ENCODE assay signal across 11 mouse cellular contexts in genomic region chr19:5824826-5825617, GRCm38 (mm10). TPM values are rescaled to one million over a fixed set of nuclear protein-coding genes. Genes with fewer than 3 reads are reported as not detected.
DNase-seq lines count a peak whose midpoint lies in the region; ATAC-seq lines count a peak whose summit lies in the region.
"Had no signal": no experiment of that assay in that cellular context is flagged by ENCODE, and none has a peak within 500 bp of the region (broad histone marks: within the 10 kb centered on the region; RNA-seq: fewer than 3 reads in every experiment).

No protein-coding gene starts in this region.

- DNase-seq in lung, adult 18-20 months: no peak
- DNase-seq in cerebellum, postnatal 10 days: peak; percentile 67
- no peak for DNase-seq in frontal cortex, adult 2 months (ENCODE audit: extremely low spot score in 1 of 2, low spot score in 1 of 2)

- H3K27me3 ChIP-seq in heart, embryonic 13.5 days (replicated peaks): no peaks in the 10 kb centered on the region
- H3K27me3 ChIP-seq in heart, embryonic 11.5 days (ENCODE audit: control insufficient read depth, insufficient read depth, low read length): no peaks in the 10 kb centered on the region
- H3K27me3 ChIP-seq in lung, embryonic 15.5 days: no peaks in the 10 kb centered on the region
- H3K27me3 ChIP-seq: CH12.LX; limb, embryonic 13.5 days had no signal

- H3K79me2 ChIP-seq in macrophage (ENCODE audit: inconsistent target): peaks cover 40% of the 10 kb centered on the region

- H3K4me3 ChIP-seq in heart, embryonic 13.5 days: no peak overlapping the region
- H3K4me3 ChIP-seq in heart, embryonic 11.5 days (ENCODE audit: low read depth, low read length): no peak overlapping the region
- H3K4me3 ChIP-seq in lung, embryonic 15.5 days: no peak overlapping the region
- no peak overlapping the region for H3K4me3 ChIP-seq in macrophage (ENCODE audit: inconsistent target)
- H3K4me3 ChIP-seq: limb, embryonic 13.5 days had no signal

- peak overlapping the region; percentile 75 for H3K9ac ChIP-seq in heart, embryonic 13.5 days
- no peak overlapping the region for H3K9ac ChIP-seq in heart, embryonic 11.5 days (ENCODE audit: low read depth, low read length)
- no peak overlapping the region for H3K9ac ChIP-seq in lung, embryonic 15.5 days
- H3K9ac ChIP-seq: hindbrain, embryonic 14.5 days; limb, embryonic 13.5 days had no signal

- peaks cover 68% of the 10 kb centered on the region for H3K4me1 ChIP-seq in heart, embryonic 13.5 days
- peaks cover 41% of the 10 kb centered on the region for H3K4me1 ChIP-seq in heart, embryonic 11.5 days (ENCODE audit: control insufficient read depth, insufficient read depth, low read length)
- H3K4me1 ChIP-seq in lung, embryonic 15.5 days: peaks cover 43% of the 10 kb centered on the region

- 73% methylated on average over 10 of the region's 10 CpGs for WGBS in heart, embryonic 13.5 days
- WGBS in heart, embryonic 11.5 days (ENCODE audit: insufficient replicate concordance): 81% methylated on average over 10 of the region's 10 CpGs
- WGBS in lung, embryonic 15.5 days: 71% methylated on average over 10 of the region's 10 CpGs
- 94% methylated on average over 9 of the region's 10 CpGs for WGBS in macrophage (ENCODE audit: missing documents)

- H3K27ac ChIP-seq in heart, embryonic 13.5 days (replicated peaks): peak overlapping the region; percentile 89
- H3K27ac ChIP-seq in heart, embryonic 11.5 days (ENCODE audit: low read depth, low read length): no peak overlapping the region
- H3K27ac ChIP-seq in lung, embryonic 15.5 days: no peak overlapping the region
- 0 out of 2 replicates have a peak overlapping the region, but pooled peaks have one; percentile 4 for H3K27ac ChIP-seq in macrophage
- H3K27ac ChIP-seq: hindbrain, embryonic 14.5 days; limb, embryonic 13.5 days had no signal

- ATAC-seq in heart, embryonic 13.5 days (ENCODE audit: extremely low read depth, insufficient number of reproducible peaks, low FRiP score, low TSS enrichment): no peak
- no peak for ATAC-seq in heart, embryonic 11.5 days (replicated peaks; ENCODE audit: insufficient number of reproducible peaks, low FRiP score, low TSS enrichment)
- no peak for ATAC-seq in lung, embryonic 15.5 days (ENCODE audit: borderline replicate concordance, extremely low read depth, low FRiP score, low TSS enrichment)
- no peak for ATAC-seq in CD4-positive, CD25-positive, alpha-beta regulatory T cell, adult 4 months

- H3K4me2 ChIP-seq in heart, embryonic 13.5 days: peak overlapping the region; percentile 61
- H3K4me2 ChIP-seq in heart, embryonic 11.5 days: no peak overlapping the region
- peak overlapping the region; percentile 7; the same call in 1 of the 2 replicates for H3K4me2 ChIP-seq in lung, embryonic 15.5 days
- H3K4me2 ChIP-seq: hindbrain, embryonic 14.5 days; limb, embryonic 13.5 days had no signal

- H3K9me3 ChIP-seq in heart, embryonic 13.5 days: no peaks in the 10 kb centered on the region
- no peaks in the 10 kb centered on the region for H3K9me3 ChIP-seq in heart, embryonic 11.5 days (replicated peaks; ENCODE audit: control insufficient read depth, low read length)
- H3K9me3 ChIP-seq in lung, embryonic 15.5 days: no peaks in the 10 kb centered on the region
- H3K9me3 ChIP-seq: limb, embryonic 13.5 days had no signal

- no peaks in the 10 kb centered on the region for H3K36me3 ChIP-seq in heart, embryonic 13.5 days
- H3K36me3 ChIP-seq in heart, embryonic 11.5 days (ENCODE audit: control insufficient read depth, insufficient read depth, low read length): no peaks in the 10 kb centered on the region
- no peaks in the 10 kb centered on the region for H3K36me3 ChIP-seq in lung, embryonic 15.5 days
- H3K36me3 ChIP-seq in macrophage (ENCODE audit: inconsistent target): peaks cover 51% of the 10 kb centered on the region

RNA-seq across cellular contexts. Expression of gene Frmd8, which starts 50.1 kb away (rescaled TPM):
- polyA plus RNA-seq in heart, embryonic 13.5 days (2015; fragmentation: Nextera tagmentation; extraction: Ambion mirVana): 27.4 and 29.0 TPM in 2 replicates
- polyA plus RNA-seq in heart, embryonic 11.5 days (2014; fragmentation: Nextera tagmentation; extraction: Ambion mirVana): 15.4 and 19.3 TPM in 2 replicates
- polyA plus RNA-seq in lung, embryonic 15.5 days (2015; fragmentation: Nextera tagmentation; extraction: Ambion mirVana): 50.7 and 53.0 TPM in 2 replicates
- 10 to 100 TPM in 20 of 26 experiments, 1 to 10 TPM in 6; 4.2 to 72.2 (median 26.5) TPM for total RNA-seq in macrophage (2018; cell fraction: chromatin; rRNA removed)
- total RNA-seq in macrophage (2018; cell fraction: cytosol; rRNA removed): 10 to 100 TPM; 14.6 to 30.6 (median 23.5) TPM
- 10 to 100 TPM in 25 of 26 experiments, 1 to 10 TPM in 1; 8.8 to 44.5 (median 22.9) TPM for total RNA-seq in macrophage (2018; cell fraction: nucleus; rRNA removed)
- 8.1 to 26.2 TPM (median 19.8 TPM) in 3 replicates for polyA plus RNA-seq in macrophage (2018)
- 13.1 and 15.6 TPM in 2 replicates for polyA plus RNA-seq in frontal cortex, adult 2 months (2012; rRNA removed)
- 10 to 100 TPM; 62.6 to 85.3 TPM for polyA plus RNA-seq in CD4-positive, CD25-positive, alpha-beta regulatory T cell, adult 4 months (2017; shearing (Covaris generic))

RNA-seq across cellular contexts. Expression of gene Slc25a45, which starts 52.6 kb away (rescaled TPM):
- 3.7 and 4.2 TPM in 2 replicates for polyA plus RNA-seq in heart, embryonic 13.5 days (2015; fragmentation: Nextera tagmentation; extraction: Ambion mirVana)
- 2.1 and 2.3 TPM in 2 replicates for polyA plus RNA-seq in heart, embryonic 11.5 days (2014; fragmentation: Nextera tagmentation; extraction: Ambion mirVana)
- polyA plus RNA-seq in lung, embryonic 15.5 days (2015; fragmentation: Nextera tagmentation; extraction: Ambion mirVana): 4.2 and 5.6 TPM in 2 replicates
- total RNA-seq in macrophage (2018; cell fraction: chromatin; rRNA removed): 100 to 1,000 TPM in 13 of 26 experiments, 10 to 100 TPM in 11, 1 to 10 TPM in 2; 8.2 to 252 (median 93.8) TPM
- 10 to 100 TPM; 23.1 to 86.6 (median 55.7) TPM for total RNA-seq in macrophage (2018; cell fraction: cytosol; rRNA removed)
- 100 to 1,000 TPM in 15 of 26 experiments, 10 to 100 TPM in 11; 18.0 to 263 (median 107) TPM for total RNA-seq in macrophage (2018; cell fraction: nucleus; rRNA removed)
- 44.6 to 74.8 TPM (median 53.2 TPM) in 3 replicates for polyA plus RNA-seq in macrophage (2018)
- polyA plus RNA-seq in frontal cortex, adult 2 months (2012; rRNA removed): 7.8 and 8.7 TPM in 2 replicates
- polyA plus RNA-seq in CD4-positive, CD25-positive, alpha-beta regulatory T cell, adult 4 months (2017; shearing (Covaris generic)): 10 to 100 TPM; 51.6 to 73.7 TPM

RNA-seq across cellular contexts. Expression of gene Scyl1, which starts 53.8 kb away (rescaled TPM):
- 55.8 and 59.6 TPM in 2 replicates for polyA plus RNA-seq in heart, embryonic 13.5 days (2015; fragmentation: Nextera tagmentation; extraction: Ambion mirVana)
- polyA plus RNA-seq in heart, embryonic 11.5 days (2014; fragmentation: Nextera tagmentation; extraction: Ambion mirVana): 54.8 and 59.4 TPM in 2 replicates
- polyA plus RNA-seq in lung, embryonic 15.5 days (2015; fragmentation: Nextera tagmentation; extraction: Ambion mirVana): 76.1 and 83.6 TPM in 2 replicates
- 100 to 1,000 TPM in 7 of 26 experiments, 10 to 100 TPM in 19; 63.9 to 148 (median 86.2) TPM for total RNA-seq in macrophage (2018; cell fraction: chromatin; rRNA removed)
- total RNA-seq in macrophage (2018; cell fraction: cytosol; rRNA removed): 10 to 100 TPM; 31.6 to 62.4 (median 45.0) TPM
- 100 to 1,000 TPM in 4 of 26 experiments, 10 to 100 TPM in 22; 42.7 to 104 (median 71.0) TPM for total RNA-seq in macrophage (2018; cell fraction: nucleus; rRNA removed)
- polyA plus RNA-seq in macrophage (2018): 46.2 to 54.8 TPM (median 52.4 TPM) in 3 replicates
- 111 and 120 TPM in 2 replicates for polyA plus RNA-seq in frontal cortex, adult 2 months (2012; rRNA removed)
- polyA plus RNA-seq in CD4-positive, CD25-positive, alpha-beta regulatory T cell, adult 4 months (2017; shearing (Covaris generic)): 10 to 100 TPM; 15.1 to 19.4 TPM

Comparison
In these comparisons a context has a peak if more than half of its experiments do, and no peak if none do; other contexts are left out.
1. H3K27ac ChIP-seq: peak in heart, embryonic 13.5 days (single experiment) and macrophage (single experiment); none in heart, embryonic 11.5 days (single experiment) and lung, embryonic 15.5 days (single experiment).
2. DNase-seq: peak in cerebellum, postnatal 10 days (2 of 2); none in lung, adult 18-20 months (0 of 2) and frontal cortex, adult 2 months (0 of 2).